Mouse (Mus musculus) lung, adult 18-20 months (tissue): Measurements from ENCODE around the gene Gm3376.
"Not testable (repeated sequence)": the region's sequence is repeated elsewhere in the genome, so short reads cannot be mapped to it uniquely, and the experiment has no call there.

ENCODE experiments used
- DNase-seq, 2 experiments: peaks; one replicate each; pipeline ENCODE4 v3.0.0; 2022; ENCODE audit warnings: mixed read lengths in 2 of 2

The Gm3376 gene

DNA sequence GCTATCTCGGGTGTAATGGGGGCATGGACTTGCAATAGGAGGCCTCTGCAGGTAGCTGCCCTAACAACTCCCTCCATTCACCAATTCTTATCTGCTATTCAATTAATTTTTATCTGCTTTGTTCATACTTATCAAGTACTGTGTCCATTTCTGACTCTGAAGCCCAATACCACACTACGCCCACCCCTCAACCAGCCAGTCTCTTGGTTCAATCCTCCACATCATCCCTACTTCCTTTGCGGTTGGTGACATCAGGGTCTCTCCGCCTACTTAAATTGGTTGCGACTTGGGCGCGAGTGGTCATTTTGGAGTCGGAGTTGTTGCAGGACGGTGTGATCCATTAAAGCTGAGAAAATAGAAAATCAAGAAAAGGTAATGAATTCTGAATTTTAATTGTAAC, at the start of gene Gm3376:
TSS of gene Gm3376 (plus strand) at position 301 of the 400 bp plus-strand sequence.
- not testable (repeated sequence) for DNase-seq
